Mouse (Mus musculus) adrenal gland, postnatal 14 days (tissue): Measurements from ENCODE around the gene Asna1. TPM values are rescaled to one million over a fixed set of nuclear protein-coding genes. Genes with fewer than 3 reads are reported as not detected.
A peak's percentile ranks its signal among the peaks of the same experiment; 100 is the strongest.

Experiments
- DNase-seq: peaks from one replicate; pipeline ENCODE4 v3.0.0; 2021; ENCODE audit warnings: mixed read lengths
- total RNA-seq: library from RNA; stranded (reverse); gene quantifications from 2 replicates; pipeline ENCODE4 v1.2.3, GENCODE M21; 2021

The Asna1 gene
- total RNA-seq, 1 experiment from 2014 or later = 91.4 TPM

DNA sequence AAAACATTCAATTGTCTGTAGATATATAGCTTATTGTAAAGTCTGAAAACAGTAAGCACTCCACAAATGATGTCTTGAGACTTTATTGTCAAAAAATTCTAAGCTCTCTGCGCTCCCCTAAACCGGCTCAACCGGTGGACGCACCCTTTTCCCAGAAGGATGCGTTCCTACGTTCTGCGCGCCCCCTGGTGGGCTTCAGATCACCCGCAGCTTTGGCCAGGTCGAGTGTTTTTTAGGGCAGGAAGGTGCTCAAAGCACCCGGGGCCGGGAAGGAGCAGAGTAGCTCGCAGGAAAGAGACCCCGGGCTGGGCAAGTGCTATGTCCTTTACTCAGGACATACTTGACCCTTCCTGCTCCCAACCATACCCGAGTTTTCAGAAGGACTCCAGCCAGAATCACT lies 35.3 kb downstream of the Asna1 start:
- peak; percentile 96 for DNase-seq

DNA sequence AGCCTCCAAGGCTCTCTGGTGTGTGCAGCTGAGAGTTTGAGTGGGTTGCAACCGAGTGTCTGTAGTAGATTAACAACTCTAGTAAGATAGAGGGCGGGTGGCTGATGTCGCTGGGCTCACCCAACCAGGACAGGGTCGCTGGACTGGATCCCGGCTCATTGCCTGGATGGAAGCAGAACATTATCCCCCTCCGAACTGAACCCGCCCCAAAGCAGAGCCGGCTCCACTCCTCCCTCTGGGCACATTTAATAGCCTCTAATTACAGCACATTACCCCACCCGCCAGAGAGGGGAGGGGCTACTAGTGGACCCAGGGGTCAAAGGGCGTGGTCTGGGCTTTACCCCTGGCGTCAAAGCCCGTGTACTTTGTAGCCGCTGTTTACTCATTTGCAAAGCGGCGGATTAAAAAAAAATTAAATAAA lies 35.8 kb downstream of the Asna1 start:
- peak; percentile 63 for DNase-seq

DNA sequence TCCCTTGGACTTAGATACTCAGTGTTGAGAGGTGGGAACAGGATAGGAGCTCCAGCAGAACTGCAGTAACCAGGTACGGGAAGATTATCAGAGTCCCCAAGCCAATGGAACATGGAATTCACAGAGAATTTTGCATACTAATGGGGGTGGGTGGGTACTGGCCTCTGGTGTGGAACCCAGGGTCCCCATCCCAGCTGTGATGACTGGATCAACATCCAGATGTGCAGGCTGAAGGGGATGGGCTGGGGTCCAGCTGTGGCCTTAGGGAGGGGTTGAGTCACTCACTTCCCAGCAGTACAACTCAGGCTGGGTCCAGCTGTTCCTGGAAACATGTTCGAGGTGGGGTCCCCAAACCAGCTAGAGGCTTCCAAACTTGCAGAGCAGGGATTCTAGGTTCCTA lies 37.2 kb downstream of the Asna1 start:
- DNase-seq = no peak

DNA sequence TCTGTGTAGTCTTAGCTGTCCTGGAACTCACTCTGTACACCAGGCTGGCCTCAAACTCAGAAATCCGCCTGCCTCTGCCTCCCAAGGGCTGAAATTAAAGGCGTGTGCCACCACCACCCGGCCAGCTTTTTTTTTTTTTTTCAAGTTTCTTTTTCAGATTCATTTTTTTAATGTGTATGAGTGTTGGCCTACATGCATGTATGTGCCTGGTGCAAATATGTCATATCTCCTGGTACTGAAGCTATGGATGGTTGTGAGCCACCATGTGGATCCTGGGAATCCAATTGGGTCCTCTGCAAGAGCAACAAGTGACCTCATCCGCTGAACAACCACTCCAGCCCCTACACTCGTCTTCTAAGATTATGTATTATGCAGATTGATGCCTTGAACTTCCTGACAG lies 37.7 kb downstream of the Asna1 start:
- no peak for DNase-seq

DNA sequence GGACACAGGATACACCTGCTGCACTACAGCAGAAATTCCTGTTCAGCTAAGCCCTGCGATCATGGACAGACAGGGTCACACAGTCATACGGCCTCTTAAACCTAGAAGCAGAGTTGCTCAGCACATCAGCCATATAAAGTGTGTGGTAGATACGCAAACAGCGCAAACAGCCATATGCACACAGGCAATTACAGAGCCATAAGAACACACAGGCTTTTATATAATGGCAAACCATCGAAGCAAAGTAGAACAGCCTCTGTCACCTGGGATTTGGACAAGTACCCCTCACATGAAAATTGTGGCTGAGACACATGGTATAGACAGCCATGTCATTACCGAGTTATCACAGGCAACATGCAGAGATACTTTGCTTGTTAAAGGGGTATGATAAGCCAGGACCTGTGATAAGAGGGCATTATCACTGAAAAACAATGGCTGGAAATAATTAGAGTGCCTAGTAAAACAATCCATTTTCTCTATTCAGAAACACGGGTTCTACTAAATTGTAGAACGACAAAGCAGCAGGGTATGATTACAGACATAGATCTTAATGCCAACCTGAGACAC lies 38.6 kb downstream of the Asna1 start:
- DNase-seq = no peak

DNA sequence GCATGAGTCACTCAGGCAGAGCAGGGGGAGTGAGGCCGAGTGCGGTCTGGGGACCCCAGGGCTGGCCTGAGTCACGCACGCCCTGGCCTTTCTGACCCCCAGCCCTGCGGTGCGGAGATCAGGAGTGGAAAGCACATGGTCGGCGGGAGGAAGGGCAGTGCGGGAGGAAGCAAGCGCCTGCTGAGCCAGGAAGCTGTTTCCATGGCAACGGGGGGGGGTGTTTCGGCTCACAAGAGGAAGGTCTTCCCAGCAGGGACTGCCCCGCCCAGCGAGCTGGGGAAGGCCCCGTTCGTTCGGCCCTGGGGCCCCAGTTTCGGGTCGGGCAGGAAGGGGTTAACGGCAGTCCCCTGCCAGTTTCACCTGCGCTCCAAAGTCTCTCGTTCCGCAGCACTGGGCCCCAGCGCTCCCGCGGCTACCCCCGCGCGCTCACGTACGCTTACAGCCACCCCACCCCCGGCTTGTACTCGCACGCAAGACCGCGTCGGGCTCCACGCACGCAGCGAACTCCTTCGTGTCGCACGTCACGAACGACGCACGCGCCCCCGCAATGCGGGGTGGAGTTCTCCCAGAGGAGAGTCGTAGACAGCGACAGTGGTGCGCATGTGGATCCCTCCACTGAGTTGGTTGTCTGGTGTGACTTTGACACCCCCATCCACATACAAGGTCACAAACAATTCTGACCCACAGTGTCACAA lies 39.2 kb downstream of the Asna1 start:
- peak; percentile 95 for DNase-seq

DNA sequence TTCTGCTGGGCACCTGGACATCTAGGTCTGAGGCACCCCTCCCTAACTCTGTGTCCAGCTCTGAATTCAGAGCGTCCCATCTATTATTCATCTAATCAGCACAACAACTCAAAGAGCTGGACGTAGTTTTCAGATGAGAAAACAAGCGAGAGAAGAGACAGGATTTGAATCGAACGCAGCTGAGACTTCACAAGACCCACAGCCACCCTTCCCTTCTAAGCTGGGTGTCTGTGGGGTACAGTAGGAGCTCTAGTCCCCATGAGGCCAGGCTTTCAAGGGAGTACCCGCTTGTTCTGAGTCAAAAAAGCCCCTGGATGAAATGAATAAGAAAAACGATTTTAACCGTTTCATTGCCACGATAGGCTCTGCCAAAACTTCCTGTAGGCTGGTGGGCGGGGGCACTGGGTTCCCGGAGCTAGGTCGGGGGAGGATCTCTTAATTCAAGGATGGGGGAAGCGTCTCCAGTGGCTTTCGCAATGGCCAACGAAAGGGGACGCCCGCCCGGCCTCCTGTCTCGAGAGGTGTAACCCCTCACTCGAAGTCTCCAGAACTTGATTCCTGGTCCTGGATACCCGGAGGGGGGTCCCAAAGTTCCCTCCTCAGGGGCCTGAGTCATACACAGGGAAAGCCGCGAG lies 39.9 kb downstream of the Asna1 start:
- no peak for DNase-seq

DNA sequence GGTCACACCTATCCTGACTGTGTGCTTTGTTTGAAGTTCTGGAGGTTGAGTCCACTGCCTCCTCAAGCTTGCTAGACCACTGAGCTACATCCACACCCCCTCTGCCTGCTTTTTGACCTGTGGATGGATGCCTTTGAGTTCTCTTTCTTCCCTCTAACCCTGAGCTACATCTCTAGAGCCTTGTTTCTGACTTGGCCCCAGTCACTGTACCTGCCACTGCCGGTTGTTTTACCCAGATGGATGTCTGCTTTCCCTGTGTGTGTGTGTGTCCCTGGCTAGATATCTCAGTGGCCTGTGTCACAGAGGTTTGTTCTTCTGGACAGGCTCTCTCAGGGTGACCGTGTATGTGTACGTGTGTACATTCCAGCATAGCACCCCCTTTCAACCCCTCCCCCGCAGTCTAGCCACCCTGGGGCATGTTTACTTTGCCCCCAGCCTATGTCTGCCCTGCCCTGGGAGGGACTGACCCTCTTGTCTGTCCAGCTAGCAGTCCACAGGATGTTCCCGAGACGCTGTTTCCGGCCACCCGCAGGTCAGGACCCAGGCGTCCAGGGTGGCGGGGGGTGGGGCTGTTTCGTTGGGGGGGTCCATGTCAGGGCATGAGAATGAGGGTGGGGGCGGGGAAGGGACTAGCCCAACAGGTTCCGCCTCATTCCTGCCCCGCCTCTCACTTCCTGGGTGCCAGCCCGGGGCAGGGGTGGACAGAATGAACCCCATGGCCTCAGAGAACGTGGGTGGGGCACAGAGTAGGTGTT lies 40.6 kb downstream of the Asna1 start:
- DNase-seq = peak; percentile 67

DNA sequence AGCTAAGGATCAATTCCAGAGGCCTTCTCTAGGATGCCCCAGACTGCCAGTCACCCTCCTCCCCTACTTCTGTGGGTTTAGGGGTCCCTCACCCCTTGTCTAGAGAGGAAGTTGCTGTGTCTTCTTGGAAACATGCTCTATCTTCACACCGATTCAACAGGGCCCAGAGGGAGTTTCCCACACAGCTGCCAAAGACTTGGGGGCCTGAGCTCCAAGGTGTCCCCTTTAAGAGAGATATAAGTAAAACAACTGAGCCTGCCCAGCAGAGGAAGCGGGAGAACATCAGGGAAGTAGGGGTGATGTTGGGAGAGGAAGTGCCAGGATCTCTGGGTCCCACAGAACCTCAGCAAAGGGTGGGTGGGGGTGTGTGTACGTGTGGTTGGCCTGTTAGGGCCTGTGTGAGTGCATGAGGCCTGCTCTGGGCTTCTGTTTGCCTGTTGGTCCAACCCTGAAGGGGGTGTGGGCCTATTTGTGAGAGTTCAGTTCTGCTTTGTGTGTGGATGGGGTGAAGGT lies 42.5 kb downstream of the Asna1 start:
- DNase-seq = no peak

DNA sequence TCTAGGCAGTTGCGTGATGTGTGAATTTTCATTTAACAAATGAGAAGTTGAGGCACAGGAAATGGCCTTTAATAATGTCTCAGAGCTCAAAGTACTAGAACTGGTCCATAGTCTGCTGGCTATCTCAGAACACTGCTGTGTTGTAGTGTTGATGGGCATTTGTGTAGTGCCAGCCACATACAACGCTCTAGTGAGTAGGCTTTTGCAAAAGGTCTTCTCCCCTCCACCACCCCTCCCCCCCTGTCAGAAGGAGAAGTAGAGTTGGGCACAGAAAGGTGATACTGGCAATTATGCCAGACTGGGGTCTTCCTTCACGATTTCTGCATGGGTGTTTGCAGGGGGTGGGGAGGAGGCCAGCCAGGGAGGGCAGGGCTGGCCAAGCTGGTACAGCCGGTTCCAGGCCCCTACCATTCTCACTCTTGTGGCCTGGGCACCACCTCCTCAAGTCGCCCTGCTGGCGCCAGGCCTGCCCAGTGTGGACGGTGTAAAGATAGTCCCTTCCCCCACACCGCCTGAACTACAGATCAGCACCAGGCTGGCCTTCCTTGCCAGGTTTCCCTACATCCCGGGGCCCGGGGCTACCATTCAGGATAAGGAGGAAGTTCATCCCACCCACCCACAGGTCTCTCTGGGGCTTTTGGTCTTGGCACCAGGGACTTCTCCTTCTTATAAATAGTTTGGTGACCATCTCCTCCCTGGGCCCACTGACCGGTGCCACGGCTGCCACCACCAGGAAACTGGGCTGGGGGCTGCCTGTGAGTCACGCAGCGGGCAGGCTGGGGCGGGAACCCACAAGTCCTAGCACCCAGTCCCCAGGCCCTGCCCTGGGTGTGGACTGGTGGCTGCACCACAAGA lies 43.2 kb downstream of the Asna1 start:
- DNase-seq = no peak

DNA sequence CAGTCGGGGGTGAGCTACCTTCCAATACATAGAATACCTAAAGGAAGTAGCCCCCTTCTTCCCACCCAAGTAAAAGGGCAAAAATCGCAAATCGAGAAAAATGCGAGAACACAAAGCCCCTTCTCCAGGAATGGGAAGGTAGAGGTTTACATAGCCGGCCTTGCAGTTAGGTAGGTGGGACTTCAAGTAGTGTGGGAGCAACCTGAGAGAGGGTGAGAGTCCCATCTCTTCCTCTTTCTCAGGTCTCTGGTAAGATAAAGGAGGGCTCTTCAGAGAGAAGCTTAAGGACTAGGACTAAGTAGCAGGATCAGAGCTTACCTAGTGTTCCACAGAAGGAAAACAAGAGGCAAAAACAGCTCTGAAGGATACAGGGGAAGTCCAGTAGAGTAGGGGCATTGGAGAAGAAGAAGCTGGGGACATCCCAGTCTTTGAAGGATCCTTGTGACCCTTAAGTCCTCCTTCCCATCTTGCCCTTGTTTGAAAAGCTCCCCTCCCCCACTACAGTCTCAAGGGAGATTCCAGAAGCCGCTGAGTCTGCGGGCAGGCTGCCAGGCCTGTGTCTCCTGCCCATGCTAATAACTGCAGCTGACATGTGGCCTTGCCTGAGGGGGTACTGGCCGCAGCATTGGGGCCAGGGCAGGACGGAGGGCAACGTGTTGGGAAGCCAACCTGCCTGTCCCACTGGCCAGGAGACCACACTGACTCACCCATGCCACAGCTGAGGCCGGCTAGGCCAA lies 44.3 kb downstream of the Asna1 start:
- peak; percentile 92 for DNase-seq

DNA sequence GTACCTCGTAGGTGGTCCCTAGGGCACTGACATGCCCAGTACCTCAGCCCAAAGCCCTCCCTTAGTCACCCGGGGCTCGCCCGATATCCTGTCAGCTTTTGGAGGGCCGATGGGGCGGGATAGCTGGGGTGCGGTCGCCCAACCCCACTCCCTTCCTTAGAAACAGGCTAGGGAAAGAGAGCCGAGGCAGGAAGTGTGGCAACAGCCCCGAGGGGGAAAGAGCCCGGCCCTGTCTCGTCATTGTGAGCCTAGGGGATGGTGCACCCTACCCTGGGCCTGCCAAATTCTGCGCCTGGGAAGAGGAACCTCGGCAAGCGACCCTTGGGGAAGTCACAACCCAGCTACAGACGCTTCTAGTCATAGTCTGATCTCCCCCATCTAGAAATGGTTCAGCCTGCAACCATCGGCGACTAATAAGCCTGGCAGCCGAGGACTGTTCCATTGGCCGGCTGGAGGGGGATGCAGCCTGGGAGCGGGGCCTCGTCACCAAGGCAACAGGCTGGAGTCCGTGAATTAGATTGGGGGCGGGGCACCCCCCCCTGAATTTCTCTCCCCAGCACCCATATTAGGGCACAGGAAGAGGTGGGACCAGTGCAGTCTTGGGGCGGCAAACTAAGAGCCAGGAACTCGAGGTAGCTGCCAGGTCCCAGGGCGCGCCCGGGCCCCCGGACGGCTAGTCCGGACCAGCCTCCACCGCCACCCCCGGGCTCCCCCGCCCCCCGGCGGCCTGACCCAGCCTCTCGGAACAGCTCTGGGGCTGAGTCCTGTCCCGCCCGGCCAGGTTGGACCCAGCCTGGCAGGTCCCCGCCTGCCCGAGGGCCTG lies 45.3 kb downstream of the Asna1 start:
- peak; percentile 97 for DNase-seq

DNA sequence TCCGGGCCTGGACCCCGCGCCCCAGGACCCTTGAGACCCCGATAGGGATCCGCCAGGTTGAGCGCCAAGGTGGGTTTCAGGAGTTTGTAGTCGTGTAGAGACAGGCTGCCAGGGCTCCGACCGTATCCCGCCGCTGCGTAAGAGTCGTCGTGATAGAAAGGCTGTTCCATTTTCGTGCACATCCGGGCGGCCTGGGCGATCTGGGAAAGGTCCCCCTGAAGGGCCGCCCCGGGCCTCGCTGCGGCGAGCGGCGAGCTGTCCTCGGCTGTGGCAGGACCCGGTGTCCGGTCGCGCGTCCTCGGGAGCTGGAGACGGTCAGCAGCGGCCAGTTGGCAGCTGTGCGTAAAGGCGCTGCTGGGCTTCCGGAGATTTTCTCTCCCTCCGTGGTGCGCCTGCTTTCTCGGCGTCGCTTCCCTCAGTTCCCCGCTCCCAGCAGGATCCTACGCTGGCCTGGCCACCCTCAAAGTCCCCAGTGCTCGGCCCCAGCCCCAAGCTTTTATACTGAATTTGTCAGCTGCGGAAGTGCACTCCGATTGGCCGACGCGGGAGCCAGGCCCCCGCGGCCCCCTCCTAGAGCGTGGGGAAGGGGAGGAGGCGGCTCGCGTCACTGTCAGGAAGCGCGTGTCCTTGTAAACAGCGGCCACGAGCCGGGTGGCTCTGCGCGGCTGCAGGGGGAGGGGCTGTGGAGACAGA lies 46.7 kb downstream of the Asna1 start, which contains the start of gene Junb:
Gene Junb, minus strand, starts transcription at position 471 of the 693 bp plus-strand sequence.
- DNase-seq = peak; percentile 98

DNA sequence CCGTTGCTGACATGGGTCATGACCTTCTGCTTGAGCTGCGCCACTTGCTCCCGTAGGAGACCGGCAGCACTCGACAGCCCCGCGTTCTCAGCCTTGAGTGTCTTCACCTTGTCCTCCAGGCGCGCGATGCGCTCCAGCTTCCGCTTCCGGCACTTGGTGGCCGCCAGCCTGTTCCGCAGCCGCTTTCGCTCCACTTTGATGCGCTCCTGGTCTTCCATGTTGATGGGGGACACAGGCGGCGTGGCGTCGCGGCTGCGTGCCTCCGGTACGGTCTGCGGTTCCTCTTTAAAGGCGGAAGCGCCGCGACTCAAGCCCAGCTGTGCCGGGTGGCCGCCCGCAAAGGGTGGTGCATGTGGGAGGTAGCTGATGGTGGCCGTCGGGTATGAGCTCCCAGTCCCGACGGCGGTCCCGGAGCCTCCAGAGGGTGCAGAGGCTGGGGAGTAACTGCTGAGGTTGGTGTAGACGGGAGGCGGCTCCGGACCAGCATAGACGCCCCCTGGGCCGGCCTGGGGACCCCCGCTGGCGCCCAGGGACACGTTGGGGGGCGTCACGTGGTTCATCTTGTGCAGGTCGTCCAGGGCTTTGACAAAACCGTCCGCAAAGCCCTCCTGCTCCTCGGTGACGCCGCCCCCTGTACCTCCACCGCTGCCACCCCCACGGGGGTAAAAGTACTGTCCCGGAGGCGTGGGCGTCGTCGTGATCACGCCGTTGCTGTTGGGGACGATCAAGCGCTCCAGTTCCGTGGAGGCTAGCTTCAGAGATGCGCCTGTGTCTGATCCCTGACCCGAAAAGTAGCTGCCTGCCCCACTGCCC lies 47.4 kb downstream of the Asna1 start:
- peak; percentile 88 for DNase-seq

DNA sequence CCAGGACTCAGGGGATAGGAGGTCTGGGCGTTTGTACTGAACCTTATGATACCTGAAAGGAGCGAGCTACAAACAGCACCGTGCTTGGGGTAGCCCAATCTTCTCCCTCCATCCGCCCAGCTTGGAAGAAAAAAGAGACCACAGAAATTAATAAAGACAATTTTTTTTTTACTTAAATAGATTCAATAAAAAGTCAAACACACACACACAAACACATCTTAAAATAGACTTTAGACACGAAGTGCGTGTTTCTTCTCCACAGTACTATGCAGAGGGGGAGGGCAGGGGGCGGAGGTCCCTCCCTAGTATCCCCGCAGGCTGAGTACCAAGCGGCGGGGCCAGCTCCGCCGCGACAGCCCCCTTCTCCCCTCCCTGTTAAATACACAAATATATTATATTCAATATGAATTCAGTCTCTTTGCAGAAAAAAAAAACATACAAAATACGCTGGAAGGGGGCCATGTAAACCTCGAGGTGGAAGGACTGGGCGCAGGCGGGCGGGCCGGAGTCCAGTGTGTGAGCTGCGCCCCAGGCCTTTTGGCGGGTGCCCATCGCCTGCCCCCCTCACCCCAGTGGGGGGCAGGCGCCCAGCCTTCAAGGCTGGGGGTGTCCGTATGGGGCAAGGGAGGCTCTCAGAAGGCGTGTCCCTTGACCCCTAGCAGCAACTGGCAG lies 48.2 kb downstream of the Asna1 start:
- DNase-seq = no peak

DNA sequence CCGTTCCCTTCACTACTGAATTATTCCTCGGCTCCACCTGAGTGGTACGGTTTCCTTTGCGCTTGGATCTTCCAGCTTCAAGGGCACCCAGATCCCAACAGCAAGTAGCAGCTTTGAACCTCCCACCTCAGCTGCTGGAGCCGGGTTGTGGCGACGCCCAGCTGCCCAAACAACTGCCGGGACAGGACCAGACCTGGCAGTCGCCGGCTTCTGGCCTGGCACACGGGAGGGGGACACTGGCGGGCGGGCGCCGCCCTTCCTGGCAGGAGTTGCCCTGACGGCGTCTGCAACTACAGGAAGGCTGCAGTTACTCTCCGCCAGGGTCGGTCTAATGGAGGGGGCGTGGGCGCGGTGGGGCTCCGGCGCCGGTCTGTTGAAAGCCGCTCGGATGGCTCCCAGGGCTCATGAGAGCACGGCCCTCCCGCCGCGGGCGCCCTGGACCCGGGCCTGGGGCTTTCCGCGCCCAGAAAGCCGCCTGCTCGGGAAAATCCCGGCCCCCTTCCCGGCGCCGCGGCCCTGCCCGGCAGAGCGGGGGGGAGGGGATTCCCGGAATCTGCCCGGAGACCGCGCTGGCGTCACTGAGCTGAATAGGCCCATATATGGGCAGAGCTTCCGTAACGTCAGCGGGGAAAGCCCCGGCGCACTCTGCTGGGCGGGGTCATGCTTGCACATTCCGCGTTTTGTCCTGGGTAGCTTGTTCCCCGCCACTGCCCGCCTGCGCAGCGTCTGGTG lies 48.9 kb downstream of the Asna1 start:
- peak; percentile 98 for DNase-seq

DNA sequence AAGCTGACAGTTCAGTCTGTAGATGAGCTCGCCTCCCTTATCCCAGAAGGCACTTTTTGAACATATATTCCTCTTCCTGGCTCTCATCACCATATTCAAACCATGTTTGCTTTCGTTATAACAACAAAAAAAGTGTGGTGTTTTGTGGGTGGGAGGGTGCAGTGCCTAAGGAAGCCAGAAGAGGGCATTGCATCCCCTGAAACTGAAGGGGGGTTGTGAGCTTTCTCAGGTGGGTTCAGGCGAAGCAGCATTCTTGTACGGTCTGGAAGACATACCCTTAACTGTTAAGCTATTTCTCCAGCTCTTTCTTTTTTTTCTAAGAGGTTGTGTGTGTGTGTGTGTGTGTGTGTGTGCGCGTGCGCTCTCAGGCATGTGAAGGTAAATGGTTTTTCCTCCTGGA lies 49.6 kb downstream of the Asna1 start:
- peak; percentile 84 for DNase-seq
